Comparison of ENCODE assay signal across 24 mouse cellular contexts in the genomic region with DNA sequence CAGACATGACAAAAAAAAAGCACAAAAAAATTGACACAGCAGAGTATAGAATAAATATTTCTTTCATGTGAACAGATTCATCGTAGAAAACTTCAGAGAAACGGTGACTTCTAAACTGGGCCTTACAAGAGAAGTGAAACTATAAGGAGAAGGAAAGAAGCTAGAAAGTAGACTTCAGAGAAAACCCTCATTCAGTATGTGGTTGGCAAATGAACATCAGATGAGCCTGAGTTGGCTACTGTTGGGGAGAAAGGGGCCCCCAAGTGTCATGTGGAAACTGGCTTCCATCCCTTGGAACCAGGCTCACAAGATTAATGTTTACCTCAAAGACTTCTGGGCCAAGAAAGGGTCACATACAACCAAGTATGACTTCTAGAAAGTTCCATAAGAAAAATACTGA.
A peak's percentile ranks its signal among the peaks of the same experiment; 100 is the strongest.
DNase-seq lines count a peak whose midpoint lies in the region; TF ChIP-seq lines count a peak whose summit lies in the region.
"Had no signal": no experiment of that assay in that cellular context is flagged by ENCODE, and none has a peak within 500 bp of the region (broad histone marks: within the 10 kb centered on the region; RNA-seq: fewer than 3 reads in every experiment).

No protein-coding gene starts in this region.

- WGBS in macrophage (ENCODE audit: missing documents) = 20% methylated on average over 1 of the region's 2 CpGs

- no peaks in the 10 kb centered on the region for H3K36me3 ChIP-seq in macrophage (ENCODE audit: inconsistent target)
- H3K36me3 ChIP-seq in splenic B cell, adult 2 months (ENCODE audit: control insufficient read depth, insufficient read depth, low read length, poor library complexity, severe bottlenecking) = no peaks in the 10 kb centered on the region
- H3K36me3 ChIP-seq: embryonic facial prominence, embryonic 12.5 days; embryonic facial prominence, embryonic 15.5 days; forebrain, embryonic 15.5 days; G1E; heart, embryonic 12.5 days; heart, embryonic 15.5 days; hindbrain, embryonic 10.5 days; hindbrain, embryonic 13.5 days; intestine, embryonic 15.5 days had no signal

- H3K4me3 ChIP-seq in bone marrow macrophage, adult 2 months (ENCODE audit: insufficient read depth, low read length) = no peak overlapping the region
- no peak overlapping the region for H3K4me3 ChIP-seq in macrophage (ENCODE audit: inconsistent target)
- H3K4me3 ChIP-seq: embryonic facial prominence, embryonic 12.5 days; embryonic facial prominence, embryonic 15.5 days; forebrain, embryonic 15.5 days; heart, embryonic 12.5 days; heart, embryonic 15.5 days; hindbrain, embryonic 10.5 days; hindbrain, embryonic 13.5 days; intestine, embryonic 15.5 days had no signal

- H3K27ac ChIP-seq in bone marrow macrophage, adult 2 months (ENCODE audit: insufficient read depth, low read depth, low read length) = peak overlapping the region; percentile 33
- H3K27ac ChIP-seq in macrophage = peak overlapping the region; percentile 47
- H3K27ac ChIP-seq: embryonic facial prominence, embryonic 12.5 days; embryonic facial prominence, embryonic 15.5 days; forebrain, embryonic 15.5 days; heart, embryonic 15.5 days; hindbrain, embryonic 10.5 days; hindbrain, embryonic 13.5 days; intestine, embryonic 15.5 days had no signal

- H3K79me2 ChIP-seq in macrophage (ENCODE audit: inconsistent target) = no peaks in the 10 kb centered on the region

- TF ChIP-seq CTCF in bone marrow macrophage, adult 2 months (IDR thresholded peaks at IDR 0.05; ENCODE audit: low read depth, low read length) = no peak

- peaks cover 2% of the 10 kb centered on the region; the same call in 1 of the 2 replicates for H3K4me1 ChIP-seq in bone marrow macrophage, adult 2 months (ENCODE audit: control insufficient read depth, insufficient read depth, low read length)
- H3K4me1 ChIP-seq: embryonic facial prominence, embryonic 12.5 days; embryonic facial prominence, embryonic 15.5 days; forebrain, embryonic 15.5 days; heart, embryonic 12.5 days; heart, embryonic 15.5 days; hindbrain, embryonic 10.5 days; hindbrain, embryonic 13.5 days; intestine, embryonic 15.5 days had no signal

- no peaks in the 10 kb centered on the region for H3K27me3 ChIP-seq in splenic B cell, adult 2 months (ENCODE audit: control insufficient read depth, insufficient read depth, low read length, poor library complexity, severe bottlenecking)
- H3K27me3 ChIP-seq: embryonic facial prominence, embryonic 12.5 days; embryonic facial prominence, embryonic 15.5 days; forebrain, embryonic 15.5 days; heart, embryonic 12.5 days; heart, embryonic 15.5 days; hindbrain, embryonic 13.5 days; intestine, embryonic 15.5 days had no signal

- DNase-seq in splenic B cell, adult 2 months (ENCODE audit: low read depth, low spot score) = peak; percentile 49
- no peak for DNase-seq in urinary bladder, postnatal 14 days (ENCODE audit: low spot score)
- DNase-seq in gastrocnemius, postnatal 36 days = no peak
- DNase-seq in frontal cortex, postnatal 36 days (ENCODE audit: low spot score in 2 of 2) = no peak
- DNase-seq: adrenal gland, postnatal 10 days; adrenal gland, postnatal 36 days; cerebellum, adult 11-12 months; cerebellum, adult 8-10 months; cerebellum, postnatal 14 days; gastrocnemius, postnatal 10 days; heart, adult 18-20 months; heart, postnatal 10 days; heart, postnatal 36 days had no signal

- TF ChIP-seq POLR2A in bone marrow macrophage, adult 2 months (IDR thresholded peaks at IDR 0.05; ENCODE audit: borderline replicate concordance, low read depth, low read length) = no peak

- intact Hi-C loops in gastrocnemius, postnatal 36 days (cut with DNase I) = no loop called here
